Mouse (Mus musculus) embryonic facial prominence, embryonic 11.5 days (tissue): ENCODE data around the gene Gm11937. TPM values are rescaled to one million over a fixed set of nuclear protein-coding genes. Genes with fewer than 3 reads are reported as not detected.

ENCODE experiments used
- ATAC-seq: fragments of 200-750 bp; cut with Nextera tagmentation; replicated peaks from 2 replicates; pipeline ENCODE4 v1.8.0; 2017; ENCODE audit warnings: low read depth; ENCODE audit not compliant: insufficient number of reproducible peaks, low FRiP score, low TSS enrichment
- DNase-seq: peaks from one replicate; pipeline ENCODE4 v3.0.0-alpha.2; 2015; ENCODE audit warnings: low spot score
- H3K27ac ChIP-seq: fragments of 300-500 bp; sonication (generic); replicated peaks from 2 replicates; pipeline ENCODE4 v1.5.1; 2014; ENCODE audit warnings: mild to moderate bottlenecking, low read depth, low read length, control low read depth
- H3K27me3 ChIP-seq: fragments of 300-500 bp; sonication (generic); 2 replicates; pipeline ENCODE4 v1.6.1; 2014; ENCODE audit warnings: mild to moderate bottlenecking, low read length, moderate library complexity, mixed read lengths; ENCODE audit not compliant: control insufficient read depth, insufficient read depth
- H3K36me3 ChIP-seq: fragments of 300-500 bp; sonication (generic); replicated peaks from 2 replicates; pipeline ENCODE4 v1.6.1; 2014; ENCODE audit warnings: low read depth, mild to moderate bottlenecking, low read length, moderate library complexity, mixed read lengths; ENCODE audit not compliant: control insufficient read depth, insufficient read depth
- H3K4me1 ChIP-seq: fragments of 300-500 bp; sonication (generic); 2 replicates; pipeline ENCODE4 v1.6.1; 2014; ENCODE audit warnings: low read length, mixed read lengths; ENCODE audit not compliant: control insufficient read depth, insufficient read depth
- H3K4me2 ChIP-seq: fragments of 300-500 bp; sonication (generic); 2 replicates; pipeline ENCODE4 v1.6.1; 2014; ENCODE audit warnings: low read depth, mild to moderate bottlenecking, control low read depth, low read length, moderate library complexity
- H3K4me3 ChIP-seq: fragments of 300-500 bp; sonication (generic); 2 replicates; pipeline ENCODE4 v1.5.1; 2014; ENCODE audit warnings: low read depth, low read length, control low read depth
- H3K9ac ChIP-seq: fragments of 300-500 bp; sonication (generic); replicated peaks from 2 replicates; pipeline ENCODE4 v1.6.1; 2014; ENCODE audit warnings: mild to moderate bottlenecking, control low read depth, low read length
- H3K9me3 ChIP-seq: fragments of 300-500 bp; sonication (generic); replicated peaks from 2 replicates; pipeline ENCODE4 v1.6.1; 2016; ENCODE audit warnings: mild to moderate bottlenecking, low read length, inconsistent platforms, mixed read lengths; ENCODE audit not compliant: control insufficient read depth
- WGBS: fragments of 180-500 bp; shearing (Covaris S2); extraction: QIAGEN DNeasy Blood & Tissue Kit; methylation state at CpG from one replicate; pipeline ENCODE4 v1.1.7; 2014; 5-methylcytosine and 5-hydroxymethylcytosine counted together
- polyA plus RNA-seq: library from polyadenylated mRNA; unstranded; fragments of >200 nt; fragmentation: Nextera tagmentation; extraction: Ambion mirVana; gene quantifications from 2 replicates; pipeline ENCODE4 v1.2.1, GENCODE M21; 2014

The Gm11937 gene
- polyA plus RNA-seq, 1 experiment from 2014 or later = not detected

DNA sequence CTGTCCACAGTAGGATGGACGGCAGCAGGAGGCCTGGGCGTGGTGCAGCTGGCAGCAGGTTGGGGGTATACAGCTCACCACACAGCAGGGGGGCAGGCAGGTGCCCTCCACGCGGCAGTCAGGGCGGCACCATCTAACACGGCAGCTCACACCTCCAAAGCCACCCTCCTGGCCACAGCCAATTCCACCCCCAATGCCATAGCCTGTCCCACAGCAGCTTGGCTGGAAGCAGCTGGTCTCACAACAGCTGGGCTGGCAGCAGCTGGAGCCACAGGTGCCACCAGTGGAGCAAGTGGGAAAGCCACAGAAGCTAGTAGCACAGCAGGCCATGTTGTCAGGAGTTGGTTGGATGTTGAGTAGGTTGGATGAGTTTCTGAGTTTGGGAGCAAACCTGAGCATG, 29.4 kb downstream of the Gm11937 start, which contains the start of gene Krtap1-5:
Gene Krtap1-5 (minus strand): TSS at position 381 of the 400 bp plus-strand sequence.
- H3K9ac ChIP-seq = no peak within 1 kb of the TSS
- H3K27ac ChIP-seq = no peak within 1 kb of the TSS
- ATAC-seq = no peak
- no peak within 1 kb of the TSS for H3K4me3 ChIP-seq
- DNase-seq = no peak
- WGBS = 89% methylated on average over 6 of the region's 6 CpGs
- H3K27me3 ChIP-seq = no peaks in the 10 kb centered on the region
- H3K9me3 ChIP-seq = no peaks in the 10 kb centered on the region
- no peak within 1 kb of the TSS for H3K4me2 ChIP-seq
- no peaks in the 10 kb centered on the region for H3K36me3 ChIP-seq
- H3K4me1 ChIP-seq = no peaks in the 10 kb centered on the region

DNA sequence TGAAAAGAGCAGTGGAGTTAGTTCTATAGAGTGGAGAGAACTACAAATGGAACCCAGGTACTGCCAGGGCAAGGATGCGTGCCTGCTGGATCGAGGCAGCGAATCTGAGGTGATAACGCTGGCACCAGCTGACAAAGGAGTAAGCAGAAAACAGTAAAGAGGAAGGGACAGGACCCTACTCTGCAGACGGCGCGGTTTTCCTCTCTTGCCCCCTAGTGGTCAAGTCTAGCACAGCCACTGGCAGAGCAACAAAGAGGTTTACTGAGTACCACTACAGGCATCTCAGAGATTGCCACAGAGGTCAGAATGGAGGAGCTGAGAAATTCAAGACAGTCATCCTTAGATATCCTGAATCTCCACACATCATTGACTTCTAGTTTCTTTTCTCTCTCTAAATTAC, 35.9 kb downstream of the Gm11937 start:
- Histone ChIP-seq H3K4me3 (no peak overlapping the region), H3K9ac (0 out of 2 replicates have a peak overlapping the region, but pooled peaks have one; percentile 6), H3K27ac (no peak overlapping the region), H3K9me3 (no peaks in the 10 kb centered on the region), H3K4me1 (no peaks in the 10 kb centered on the region), H3K4me2 (no peak overlapping the region), H3K36me3 (no peaks in the 10 kb centered on the region), H3K27me3 (no peaks in the 10 kb centered on the region)
- DNase-seq = peak; percentile 89
- ATAC-seq = peak; percentile 65; the same call in 1 of the 2 replicates
- WGBS = 6% methylated on average over 7 of the region's 7 CpGs

DNA sequence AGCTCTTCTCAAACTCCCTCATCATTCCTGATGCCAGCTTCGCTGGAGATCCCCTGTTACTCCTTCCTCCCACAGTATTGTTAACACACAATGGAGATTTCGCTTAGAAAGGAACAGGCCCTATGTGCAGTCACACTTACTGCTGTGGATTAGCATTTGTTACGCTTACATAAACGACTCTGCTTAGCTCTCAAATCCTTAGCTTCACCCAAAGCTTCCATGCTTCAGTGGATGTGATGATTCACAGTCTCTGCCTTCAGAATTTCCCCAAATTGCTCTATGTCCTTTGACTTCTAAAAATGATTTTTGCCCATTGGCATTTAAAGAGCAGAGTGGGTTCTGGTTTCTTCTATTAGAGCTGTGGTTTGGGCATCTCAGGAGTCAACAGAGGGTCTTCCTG, 36.8 kb downstream of the Gm11937 start:
- 54% methylated on average over 4 of the region's 4 CpGs for WGBS
- DNase-seq (no peak), ATAC-seq (no peak)
- H3K4me1 ChIP-seq = no peaks in the 10 kb centered on the region
- H3K9me3 ChIP-seq = no peaks in the 10 kb centered on the region
- H3K4me3 ChIP-seq = no peak overlapping the region
- no peak overlapping the region for H3K9ac ChIP-seq
- no peak overlapping the region for H3K4me2 ChIP-seq
- H3K27me3 ChIP-seq = no peaks in the 10 kb centered on the region
- no peak overlapping the region for H3K27ac ChIP-seq
- H3K36me3 ChIP-seq = no peaks in the 10 kb centered on the region

DNA sequence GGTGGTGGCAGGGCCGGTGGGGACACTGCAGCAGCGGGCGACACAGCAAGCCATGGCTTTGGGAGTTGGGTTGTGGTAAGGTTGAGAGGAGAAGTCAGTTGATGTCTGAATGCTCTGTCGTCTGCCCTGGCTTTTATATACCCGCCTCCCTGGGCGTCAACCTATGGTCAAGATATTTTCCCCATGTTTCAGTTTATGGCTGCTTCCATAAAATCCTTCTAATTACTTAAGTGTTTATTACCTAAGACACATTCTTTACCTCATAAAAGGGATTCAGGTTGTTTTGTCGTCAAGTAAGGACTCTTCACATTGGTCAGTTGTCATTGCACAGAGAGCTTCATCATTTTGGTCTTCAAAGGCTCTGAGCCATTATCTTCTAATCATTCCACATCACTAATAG, 43.5 kb downstream of the Gm11937 start, which contains the start of gene Krtap3-1:
Gene Krtap3-1 (minus strand): TSS at position 101 of the 400 bp plus-strand sequence.
- Histone ChIP-seq H3K4me1 (no peaks in the 10 kb centered on the region), H3K27me3 (no peaks in the 10 kb centered on the region), H3K4me3 (no peak within 1 kb of the TSS), H3K27ac (no peak within 1 kb of the TSS), H3K36me3 (no peaks in the 10 kb centered on the region), H3K9me3 (no peaks in the 10 kb centered on the region), H3K9ac (no peak within 1 kb of the TSS), H3K4me2 (no peak within 1 kb of the TSS)
- ATAC-seq (no peak), DNase-seq (no peak)
- 91% methylated on average over 7 of the region's 7 CpGs for WGBS

DNA sequence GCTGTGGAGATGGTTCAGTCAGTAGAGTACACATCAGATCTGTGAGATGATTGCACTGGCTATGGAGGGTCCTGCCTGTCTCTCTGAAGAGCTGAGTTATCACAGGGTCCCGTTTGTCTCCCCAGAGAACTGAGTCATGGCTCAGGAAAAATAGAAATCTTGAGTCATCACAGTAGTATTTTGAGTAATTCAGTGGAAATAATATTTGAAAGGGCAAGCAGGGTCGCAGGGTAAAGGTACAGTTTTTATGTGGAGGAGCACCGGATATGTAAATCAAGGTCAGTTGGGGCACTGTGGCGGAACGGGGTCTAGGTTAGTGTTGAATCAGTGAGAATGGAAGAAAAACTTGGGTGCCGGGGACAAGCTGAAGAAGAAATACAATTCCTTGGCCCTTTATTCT, 47.4 kb downstream of the Gm11937 start:
- 78% methylated on average over 6 of the region's 6 CpGs for WGBS
- Histone ChIP-seq H3K27ac (no peak overlapping the region), H3K9ac (no peak overlapping the region), H3K27me3 (no peaks in the 10 kb centered on the region), H3K4me3 (no peak overlapping the region), H3K9me3 (no peaks in the 10 kb centered on the region), H3K4me2 (no peak overlapping the region), H3K4me1 (no peaks in the 10 kb centered on the region), H3K36me3 (no peaks in the 10 kb centered on the region)
- ATAC-seq = no peak
- DNase-seq = no peak

Other genes starting within 250 kb of the Gm11937 start
- 0.34 TPM in 1 of 2 replicates, not detected in the other for gene Krt28, start 235.3 kb downstream of the Gm11937 start, polyA plus RNA-seq
- 26.7 and 30.1 TPM in 2 replicates for gene Krt10, start 220.8 kb downstream of the Gm11937 start, polyA plus RNA-seq
- not detected in 2 replicates for gene Krt12, start 187.9 kb downstream of the Gm11937 start, polyA plus RNA-seq
- 0.17 and 0.53 TPM in 2 replicates for gene Krt20, start 172.0 kb downstream of the Gm11937 start, polyA plus RNA-seq
- 0.61 TPM in 1 of 2 replicates, not detected in the other for gene Krt23, start 117.1 kb downstream of the Gm11937 start, polyA plus RNA-seq
- not detected in 2 replicates for gene Krt39, start 88.9 kb downstream of the Gm11937 start, polyA plus RNA-seq
- not detected in 2 replicates for gene Krt40, start 67.0 kb downstream of the Gm11937 start, polyA plus RNA-seq
- gene Krtap3-3, start 59.3 kb downstream of the Gm11937 start, polyA plus RNA-seq = not detected in 2 replicates
- gene Krtap3-2, start 53.3 kb downstream of the Gm11937 start, polyA plus RNA-seq = not detected in 2 replicates
- gene Gm11939, start 50.7 kb downstream of the Gm11937 start, polyA plus RNA-seq = not detected in 2 replicates
- not detected in 2 replicates for gene Krtap3-1, start 43.6 kb downstream of the Gm11937 start, polyA plus RNA-seq
- gene Krtap1-5, start 29.2 kb downstream of the Gm11937 start, polyA plus RNA-seq = not detected in 2 replicates
- not detected in 2 replicates for gene Krtap1-4, start 26.5 kb downstream of the Gm11937 start, polyA plus RNA-seq
- not detected in 2 replicates for gene Krtap1-3, start 18.9 kb downstream of the Gm11937 start, polyA plus RNA-seq
- gene Krtap9-3, start 12.1 kb downstream of the Gm11937 start, polyA plus RNA-seq = not detected in 2 replicates
- not detected in 2 replicates for gene Gm11938, start 6.9 kb downstream of the Gm11937 start, polyA plus RNA-seq
- not detected in 2 replicates for gene Krtap2-4, start 4.7 kb upstream of the Gm11937 start, polyA plus RNA-seq
- gene Gm11562, start 10.2 kb upstream of the Gm11937 start, polyA plus RNA-seq = not detected in 2 replicates
- gene Krtap4-1, start 18.0 kb upstream of the Gm11937 start, polyA plus RNA-seq = not detected in 2 replicates
- not detected in 2 replicates for gene Krtap4-2, start 24.9 kb upstream of the Gm11937 start, polyA plus RNA-seq
- gene Krtap4-7, start 33.9 kb upstream of the Gm11937 start, polyA plus RNA-seq = not detected in 2 replicates
- not detected in 2 replicates for gene Gm11555, start 40.0 kb upstream of the Gm11937 start, polyA plus RNA-seq
- gene Gm11563, start 48.8 kb upstream of the Gm11937 start, polyA plus RNA-seq = not detected in 2 replicates
- not detected in 2 replicates for gene Krtap4-6, start 55.8 kb upstream of the Gm11937 start, polyA plus RNA-seq
- not detected in 2 replicates for gene Gm14190, start 80.6 kb upstream of the Gm11937 start, polyA plus RNA-seq
- gene Gm14180, start 124.1 kb upstream of the Gm11937 start, polyA plus RNA-seq = not detected in 2 replicates
- not detected in 2 replicates for gene Gm11595, start 162.7 kb upstream of the Gm11937 start, polyA plus RNA-seq
- gene Krtap4-8, start 170.5 kb upstream of the Gm11937 start, polyA plus RNA-seq = not detected in 2 replicates
- not detected in 2 replicates for gene Krtap4-9, start 175.0 kb upstream of the Gm11937 start, polyA plus RNA-seq
- not detected in 2 replicates for gene Gm11596, start 183.3 kb upstream of the Gm11937 start, polyA plus RNA-seq
- gene Gm11569, start 188.7 kb upstream of the Gm11937 start, polyA plus RNA-seq = not detected in 2 replicates
- gene Gm11554, start 194.3 kb upstream of the Gm11937 start, polyA plus RNA-seq = not detected in 2 replicates
- not detected in 2 replicates for gene Krtap4-13, start 199.7 kb upstream of the Gm11937 start, polyA plus RNA-seq
- gene Gm11564, start 205.5 kb upstream of the Gm11937 start, polyA plus RNA-seq = not detected in 2 replicates
- gene 2300003K06Rik, start 227.9 kb upstream of the Gm11937 start, polyA plus RNA-seq = not detected in 2 replicates
- not detected in 2 replicates for gene Krtap4-16, start 241.4 kb upstream of the Gm11937 start, polyA plus RNA-seq
- not detected in 2 replicates for gene Gm11568, start 247.7 kb upstream of the Gm11937 start, polyA plus RNA-seq